Comparison of ENCODE assay signal across 7 mouse cellular contexts in genomic region chr6:145275586-145276219, GRCm38 (mm10). TPM values are rescaled to one million over a fixed set of nuclear protein-coding genes. Genes with fewer than 3 reads are reported as not detected.
A peak's percentile ranks its signal among the peaks of the same experiment; 100 is the strongest.
DNase-seq lines count a peak whose midpoint lies in the region; ATAC-seq lines count a peak whose summit lies in the region.

No protein-coding gene starts in this region.

- no peaks in the 10 kb centered on the region for H3K36me3 ChIP-seq in forebrain, embryonic 10.5 days (replicated peaks)
- H3K36me3 ChIP-seq in liver, embryonic 12.5 days: no peaks in the 10 kb centered on the region

- peaks cover 11% of the 10 kb centered on the region for H3K4me1 ChIP-seq in forebrain, embryonic 10.5 days
- peaks cover 30% of the 10 kb centered on the region for H3K4me1 ChIP-seq in liver, embryonic 12.5 days

- peak overlapping the region; percentile 57; the same call in 1 of the 2 replicates for H3K9ac ChIP-seq in liver, embryonic 12.5 days

- H3K27ac ChIP-seq in forebrain, embryonic 10.5 days: no peak overlapping the region
- H3K27ac ChIP-seq in liver, embryonic 12.5 days: peak overlapping the region; percentile 62; the same call in 1 of the 2 replicates

- H3K4me3 ChIP-seq in forebrain, embryonic 10.5 days: peak overlapping the region; percentile 42
- H3K4me3 ChIP-seq in liver, embryonic 12.5 days: peak overlapping the region; percentile 39

- 48% methylated on average over 6 of the region's 6 CpGs for WGBS in forebrain, embryonic 10.5 days
- 42% methylated on average over 6 of the region's 6 CpGs for WGBS in liver, embryonic 12.5 days (ENCODE audit: insufficient replicate concordance)

- H3K4me2 ChIP-seq in liver, embryonic 12.5 days: peak overlapping the region; percentile 71

- ATAC-seq in liver, embryonic 12.5 days: peak; percentile 9; the same call in 1 of the 2 replicates

- H3K27me3 ChIP-seq in forebrain, embryonic 10.5 days (ENCODE audit: poor library complexity, severe bottlenecking): peaks cover 24% of the 10 kb centered on the region
- no peaks in the 10 kb centered on the region for H3K27me3 ChIP-seq in liver, embryonic 12.5 days (replicated peaks)

- peak; percentile 53 to 56 for DNase-seq in spleen, postnatal 36 days (ENCODE audit: low spot score in 2 of 2)
- no peak for DNase-seq in spleen, adult 18-20 months
- no peak for DNase-seq in forebrain, embryonic 10.5 days (ENCODE audit: extremely low spot score, low spot score)
- DNase-seq in layer of hippocampus, postnatal 10 days (ENCODE audit: low spot score in 2 of 2): no peak
- no peak for DNase-seq in urinary bladder, adult 2 months (ENCODE audit: low spot score)
- DNase-seq in gastrocnemius, postnatal 4 days (ENCODE audit: low spot score in 2 of 2): no peak

- H3K9me3 ChIP-seq in forebrain, embryonic 10.5 days: no peaks in the 10 kb centered on the region
- no peaks in the 10 kb centered on the region for H3K9me3 ChIP-seq in liver, embryonic 12.5 days (replicated peaks)

RNA-seq across cellular contexts. Expression of gene Kras, which starts 25.7 kb away (rescaled TPM):
- 93.1 and 103 TPM in 2 replicates for polyA plus RNA-seq in forebrain, embryonic 10.5 days (2016; fragmentation: Nextera tagmentation; extraction: Ambion mirVana)
- polyA plus RNA-seq in liver, embryonic 12.5 days (2016; fragmentation: Nextera tagmentation; extraction: Ambion mirVana): 74.5 and 75.9 TPM in 2 replicates
- 10 to 100 TPM; 85.5 to 94.1 TPM for total RNA-seq in layer of hippocampus, postnatal 10 days (2021)
- 21.8 and 26.6 TPM in 2 replicates for polyA plus RNA-seq in urinary bladder, adult 2 months (2012; rRNA removed)
- 10 to 100 TPM; 37.0 to 40.8 TPM for total RNA-seq in gastrocnemius, postnatal 4 days (2021)

Comparison
In these comparisons a context has a peak if more than half of its experiments do, and no peak if none do; other contexts are left out.
1. DNase-seq: peak in spleen, postnatal 36 days (2 of 2); none in spleen, adult 18-20 months (0 of 2), forebrain, embryonic 10.5 days (single experiment), layer of hippocampus, postnatal 10 days (0 of 2), urinary bladder, adult 2 months (single experiment) and gastrocnemius, postnatal 4 days (0 of 2).